Mouse (Mus musculus) left cerebral cortex, adult 18-20 months (tissue): ENCODE data around the gene Ms4a4c. TPM values are rescaled to one million over a fixed set of nuclear protein-coding genes. Genes with fewer than 3 reads are reported as not detected.
"Not testable (repeated sequence)": the region's sequence is repeated elsewhere in the genome, so short reads cannot be mapped to it uniquely, and the experiment has no call there.

Source experiments
- DNase-seq, 2 experiments: peaks; one replicate each; pipeline ENCODE4 v3.0.0; 2021 to 2022; ENCODE audit warnings: low spot score in 2 of 2, mixed read lengths in 1 of 2
- total RNA-seq, 2 experiments: library from RNA; stranded (reverse); gene quantifications; 2 replicates each; pipeline ENCODE4 v1.2.3; 2021

Ms4a4c gene
- total RNA-seq, 2 experiments from 2014 or later: 0.75 TPM; not detected in 1

DNA sequence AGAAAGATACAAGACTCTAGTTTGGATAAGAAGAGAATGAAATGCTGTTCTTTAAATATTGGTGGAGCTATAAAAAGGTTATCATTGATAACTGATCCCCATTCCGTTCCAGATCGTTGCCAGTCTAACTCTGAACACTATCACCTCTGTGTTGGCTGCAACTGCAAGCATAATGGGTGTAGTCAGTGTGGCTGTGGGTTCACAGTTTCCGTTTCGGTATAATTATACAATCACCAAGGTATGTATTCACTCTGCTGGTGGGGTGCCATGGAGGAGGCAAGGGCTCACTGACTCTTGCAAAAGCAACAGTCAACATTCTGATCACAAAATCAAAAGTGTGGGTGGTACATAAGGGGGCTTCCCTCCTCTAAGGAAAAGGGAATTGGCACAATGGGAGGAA is 54.5 kb downstream of the Ms4a4c start:
- DNase-seq: not testable (repeated sequence)

DNA sequence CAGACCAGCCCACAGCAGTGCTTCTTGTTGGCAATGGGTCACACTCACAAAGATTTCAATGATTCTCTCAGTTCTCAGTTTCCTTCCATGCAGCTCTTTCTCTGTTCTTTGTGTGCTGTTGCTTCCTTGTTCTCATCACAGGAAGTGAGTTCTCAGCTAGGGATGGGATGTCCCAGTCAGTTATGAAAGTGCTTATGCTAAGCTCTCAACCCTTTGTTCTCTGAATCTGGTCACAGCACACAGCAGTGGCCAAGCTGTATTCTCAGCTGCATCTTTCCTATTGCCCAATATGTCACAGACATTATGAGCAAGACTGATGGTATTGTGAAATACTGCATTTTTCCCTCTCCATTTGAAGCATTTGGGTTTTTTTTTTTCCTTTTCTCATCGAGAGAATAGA is 60.2 kb downstream of the Ms4a4c start:
- DNase-seq: not testable (repeated sequence)

DNA sequence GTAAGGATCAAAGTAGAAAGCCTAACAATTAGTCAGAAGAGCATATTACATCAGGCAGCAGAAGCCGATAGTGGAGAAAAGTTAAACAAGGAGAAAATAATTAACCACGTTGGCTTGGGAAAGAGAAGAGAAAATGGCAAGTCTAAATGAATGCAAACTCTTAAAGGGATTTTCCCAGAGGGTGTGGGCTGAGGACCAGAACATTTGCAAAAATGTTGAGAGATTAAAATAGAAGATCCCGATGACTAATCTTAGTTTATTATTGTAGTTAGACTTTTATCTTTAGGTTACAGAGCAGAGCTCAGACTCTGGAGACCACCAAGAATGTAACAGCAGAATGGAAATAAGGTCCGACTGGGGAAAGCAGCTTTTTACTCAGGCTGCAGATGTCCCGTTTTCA is 61.9 kb downstream of the Ms4a4c start:
- no peak for DNase-seq

DNA sequence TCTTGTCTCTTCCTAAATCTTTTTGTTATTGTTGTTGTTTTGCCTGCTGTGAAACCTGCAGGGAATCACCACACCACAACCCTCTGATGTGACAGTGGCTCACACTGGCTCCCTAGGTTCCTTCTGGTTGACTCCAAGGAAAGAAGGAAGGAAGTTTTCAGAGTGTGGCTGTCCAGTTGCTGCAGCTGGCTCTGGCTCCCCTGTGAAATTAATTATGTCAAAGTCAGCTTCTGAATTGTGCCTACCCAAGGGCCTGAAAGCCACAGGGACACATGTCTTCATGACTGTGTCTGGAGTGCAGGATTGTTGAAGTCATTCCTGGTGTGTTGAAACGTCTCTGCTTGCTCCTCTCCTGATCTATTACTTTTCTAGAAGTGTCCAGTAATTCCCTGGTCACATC is 63.8 kb downstream of the Ms4a4c start:
- DNase-seq: not testable (repeated sequence)

DNA sequence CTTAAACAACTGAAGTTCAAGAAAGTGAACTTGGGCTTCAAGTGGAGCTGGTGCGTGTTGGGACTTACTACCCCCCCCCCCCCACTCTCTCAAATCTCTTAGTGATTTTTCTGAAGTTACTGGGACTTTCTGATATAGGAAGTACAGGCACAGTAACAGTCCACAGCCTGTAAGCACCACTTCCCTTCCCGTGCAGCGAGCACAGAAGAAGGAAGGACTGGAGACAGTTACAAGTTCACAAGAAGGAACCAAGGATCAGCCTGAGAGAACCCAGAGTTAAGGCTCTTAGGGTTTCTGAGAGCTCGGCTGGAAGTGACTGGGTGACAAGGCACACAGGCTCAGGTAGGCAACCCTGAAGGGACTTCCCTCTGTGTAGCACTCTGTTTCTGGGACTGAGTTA is 64.6 kb downstream of the Ms4a4c start, which contains the start of gene Ms4a6c:
Gene Ms4a6c, plus strand, starts transcription at position 152 of the 400 bp plus-strand sequence.
- DNase-seq: not testable (repeated sequence)

Other genes with a start within 250 kb of the Ms4a4c start
- gene 1700025F22Rik, start 239.4 kb upstream of the Ms4a4c start, total RNA-seq: not detected
- not detected for gene Ms4a13, start 208.0 kb upstream of the Ms4a4c start, total RNA-seq
- gene Ms4a12, start 172.3 kb upstream of the Ms4a4c start, total RNA-seq: not detected
- gene Ms4a1, start 138.5 kb upstream of the Ms4a4c start, total RNA-seq: not detected
- not detected for gene Ms4a5, start 120.9 kb upstream of the Ms4a4c start, total RNA-seq
- not detected for gene Ms4a14, start 90.3 kb upstream of the Ms4a4c start, total RNA-seq
- under 1 TPM; 0.42 to 0.91 TPM for gene Ms4a7, start 68.6 kb upstream of the Ms4a4c start, total RNA-seq
- 1 to 10 TPM in 1 of 2 experiments, under 1 TPM in 1; 0.70 to 1.1 TPM for gene Ms4a4a, start 29.2 kb upstream of the Ms4a4c start, total RNA-seq
- not detected for gene Ms4a4b, start 38.8 kb downstream of the Ms4a4c start, total RNA-seq
- gene Ms4a6c, start 64.6 kb downstream of the Ms4a4c start, total RNA-seq: 1 to 10 TPM in 1 of 2 experiments, under 1 TPM in 1; 0.96 to 1.9 TPM
- gene Gm8369, start 81.2 kb downstream of the Ms4a4c start, total RNA-seq: under 1 TPM; 0.49 to 0.84 TPM
- gene Ms4a6b, start 111.7 kb downstream of the Ms4a4c start, total RNA-seq: 1 to 10 TPM; 1.4 to 3.1 TPM
- gene Ms4a4d, start 132.0 kb downstream of the Ms4a4c start, total RNA-seq: not detected
- 1 to 10 TPM; 1.4 to 2.1 TPM for gene Ms4a6d, start 200.1 kb downstream of the Ms4a4c start, total RNA-seq
- not detected for gene Ms4a2, start 218.9 kb downstream of the Ms4a4c start, total RNA-seq
- not detected for gene Ms4a3, start 236.1 kb downstream of the Ms4a4c start, total RNA-seq